Mouse (Mus musculus) hindbrain, embryonic 12.5 days (tissue): Measurements from ENCODE around the gene Bmp2k. TPM values are rescaled to one million over a fixed set of nuclear protein-coding genes. Genes with fewer than 3 reads are reported as not detected.

Source experiments
- ATAC-seq: fragments of 200-750 bp; cut with Nextera tagmentation; 2 replicates; pipeline ENCODE4 v1.8.0; 2017; ENCODE audit warnings: moderate TSS enrichment; ENCODE audit not compliant: low FRiP score
- H3K27ac ChIP-seq: fragments of 300-500 bp; sonication (generic); 2 replicates; pipeline ENCODE4 v1.5.1; 2016; ENCODE audit warnings: mild to moderate bottlenecking
- H3K27me3 ChIP-seq: fragments of 300-500 bp; sonication (generic); 2 replicates; pipeline ENCODE4 v1.6.1; 2016; ENCODE audit warnings: mild to moderate bottlenecking
- H3K36me3 ChIP-seq: fragments of 300-500 bp; sonication (generic); 2 replicates; pipeline ENCODE4 v1.6.1; 2016; ENCODE audit warnings: mild to moderate bottlenecking
- H3K4me1 ChIP-seq: fragments of 300-500 bp; sonication (generic); 2 replicates; pipeline ENCODE4 v1.6.1; 2016
- H3K4me2 ChIP-seq: fragments of 300-500 bp; sonication (generic); replicated peaks from 2 replicates; pipeline ENCODE4 v1.6.1; 2016; ENCODE audit warnings: mild to moderate bottlenecking
- H3K4me3 ChIP-seq: fragments of 300-500 bp; sonication (generic); 2 replicates; pipeline ENCODE4 v1.5.1; 2016; ENCODE audit warnings: mild to moderate bottlenecking
- H3K9ac ChIP-seq: fragments of 300-500 bp; sonication (generic); 2 replicates; pipeline ENCODE4 v1.6.1; 2016; ENCODE audit warnings: mild to moderate bottlenecking, moderate library complexity
- H3K9me3 ChIP-seq: fragments of 300-500 bp; sonication (generic); replicated peaks from 2 replicates; pipeline ENCODE4 v1.6.1; 2016; ENCODE audit warnings: mild to moderate bottlenecking
- WGBS: fragments of 180-500 bp; shearing (Covaris S2); methylation state at CpG from one replicate; pipeline ENCODE4 v1.1.7; 2016; 5-methylcytosine and 5-hydroxymethylcytosine counted together
- polyA plus RNA-seq: library from polyadenylated mRNA; unstranded; fragments of >200 nt; fragmentation: Nextera tagmentation; extraction: Ambion mirVana; gene quantifications from 2 replicates; pipeline ENCODE4 v1.2.1, GENCODE M21; 2016

Bmp2k gene
- 12.8 and 15.2 TPM in 2 replicates for polyA plus RNA-seq

GRCm38 (mm10) chr5:96997310-96997801 lies at the start of gene Bmp2k:
Bmp2k (plus strand) TSS chr5:96997689.
- WGBS = under 1% methylated on average over 50 of the region's 78 CpGs
- H3K27me3 ChIP-seq = no peaks in the 10 kb centered on the region
- H3K36me3 ChIP-seq = no peaks in the 10 kb centered on the region
- peak within 1 kb of the TSS; percentile 89 for H3K9ac ChIP-seq
- H3K4me1 ChIP-seq = peaks cover 24% of the 10 kb centered on the region
- H3K4me2 ChIP-seq = peak within 1 kb of the TSS; percentile 79
- peak within 1 kb of the TSS; percentile 79 for H3K4me3 ChIP-seq
- H3K27ac ChIP-seq = peak within 1 kb of the TSS; percentile 95
- no peaks in the 10 kb centered on the region for H3K9me3 ChIP-seq
- ATAC-seq = peak; percentile 97

GRCm38 (mm10) chr5:96948856-96949527 lies 48.5 kb upstream of the Bmp2k start:
- H3K27ac ChIP-seq = no peak overlapping the region
- no peaks in the 10 kb centered on the region for H3K9me3 ChIP-seq
- H3K27me3 ChIP-seq = no peaks in the 10 kb centered on the region
- no peak overlapping the region for H3K4me2 ChIP-seq
- 85% methylated on average over 13 of the region's 13 CpGs for WGBS
- no peak overlapping the region for H3K9ac ChIP-seq
- no peak for ATAC-seq
- H3K4me3 ChIP-seq = no peak overlapping the region
- H3K4me1 ChIP-seq = no peaks in the 10 kb centered on the region
- no peaks in the 10 kb centered on the region for H3K36me3 ChIP-seq

- H3K27me3 ChIP-seq = no peaks in the 10 kb centered on the region
- H3K4me2 ChIP-seq = no peak overlapping the region
- WGBS = 91% methylated on average over 13 of the region's 13 CpGs
- H3K9ac ChIP-seq = no peak overlapping the region
- no peak overlapping the region for H3K27ac ChIP-seq
- no peak overlapping the region for H3K4me3 ChIP-seq
- H3K4me1 ChIP-seq = no peaks in the 10 kb centered on the region
- ATAC-seq = no peak
- no peaks in the 10 kb centered on the region for H3K36me3 ChIP-seq
- no peaks in the 10 kb centered on the region for H3K9me3 ChIP-seq
Measured at GRCm38 (mm10) chr5:96949839-96950666, 47.4 kb upstream of the Bmp2k start.

- H3K4me1 ChIP-seq = no peaks in the 10 kb centered on the region
- WGBS = 69% methylated on average over 10 of the region's 10 CpGs
- H3K27me3 ChIP-seq = no peaks in the 10 kb centered on the region
- no peak for ATAC-seq
- no peak overlapping the region for H3K4me2 ChIP-seq
- no peak overlapping the region for H3K27ac ChIP-seq
- no peak overlapping the region for H3K9ac ChIP-seq
- H3K4me3 ChIP-seq = no peak overlapping the region
- H3K9me3 ChIP-seq = no peaks in the 10 kb centered on the region
- no peaks in the 10 kb centered on the region for H3K36me3 ChIP-seq
Measured at GRCm38 (mm10) chr5:96950667-96951492, 46.6 kb upstream of the Bmp2k start.

GRCm38 (mm10) chr5:96951493-96952105 lies 45.9 kb upstream of the Bmp2k start:
- H3K4me1 ChIP-seq = no peaks in the 10 kb centered on the region
- WGBS = 81% methylated on average over 8 of the region's 8 CpGs

GRCm38 (mm10) chr5:96954040-96954439 lies 43.4 kb upstream of the Bmp2k start:
- H3K9ac ChIP-seq = no peak overlapping the region
- ATAC-seq = no peak
- H3K4me1 ChIP-seq = no peaks in the 10 kb centered on the region
- no peaks in the 10 kb centered on the region for H3K36me3 ChIP-seq
- no peaks in the 10 kb centered on the region for H3K9me3 ChIP-seq
- 77% methylated on average over 11 of the region's 11 CpGs for WGBS
- H3K4me2 ChIP-seq = no peak overlapping the region
- no peaks in the 10 kb centered on the region for H3K27me3 ChIP-seq
- no peak overlapping the region for H3K27ac ChIP-seq
- no peak overlapping the region for H3K4me3 ChIP-seq

More at GRCm38 (mm10) chr5:96951493-96952105, 45.9 kb upstream of the Bmp2k start:
- Histone ChIP-seq H3K9me3 (no peaks in the 10 kb centered on the region), H3K36me3 (no peaks in the 10 kb centered on the region), H3K4me2 (no peak overlapping the region), H3K4me3 (no peak overlapping the region), H3K27ac (no peak overlapping the region), H3K27me3 (no peaks in the 10 kb centered on the region), H3K9ac (no peak overlapping the region)
- no peak for ATAC-seq

- Histone ChIP-seq H3K9me3 (no peaks in the 10 kb centered on the region), H3K4me2 (no peak overlapping the region), H3K36me3 (no peaks in the 10 kb centered on the region), H3K27ac (no peak overlapping the region), H3K27me3 (no peaks in the 10 kb centered on the region), H3K4me1 (no peaks in the 10 kb centered on the region), H3K9ac (no peak overlapping the region), H3K4me3 (no peak overlapping the region)
- ATAC-seq = no peak
- 78% methylated on average over 10 of the region's 10 CpGs for WGBS
Measured at GRCm38 (mm10) chr5:96954466-96955027, 42.9 kb upstream of the Bmp2k start.

GRCm38 (mm10) chr5:96956926-96957325 lies 40.6 kb upstream of the Bmp2k start:
- Histone ChIP-seq H3K4me2 (no peak overlapping the region), H3K27ac (no peak overlapping the region), H3K4me3 (no peak overlapping the region), H3K9me3 (no peaks in the 10 kb centered on the region), H3K36me3 (no peaks in the 10 kb centered on the region), H3K4me1 (no peaks in the 10 kb centered on the region), H3K27me3 (no peaks in the 10 kb centered on the region), H3K9ac (no peak overlapping the region)
- 44% methylated on average over 3 of the region's 3 CpGs for WGBS
- no peak for ATAC-seq

- ATAC-seq = no peak
- WGBS = 83% methylated on average over 5 of the region's 5 CpGs
Measured at GRCm38 (mm10) chr5:96961122-96961521, 36.4 kb upstream of the Bmp2k start.

GRCm38 (mm10) chr5:96961852-96962251 lies 35.6 kb upstream of the Bmp2k start:
- no peak overlapping the region for H3K4me2 ChIP-seq
- H3K27ac ChIP-seq = no peak overlapping the region
- H3K4me1 ChIP-seq = peaks cover 9% of the 10 kb centered on the region
- no peak overlapping the region for H3K9ac ChIP-seq
- no peaks in the 10 kb centered on the region for H3K36me3 ChIP-seq
- H3K4me3 ChIP-seq = no peak overlapping the region
- H3K27me3 ChIP-seq = no peaks in the 10 kb centered on the region
- H3K9me3 ChIP-seq = no peaks in the 10 kb centered on the region
- no peak for ATAC-seq

More at GRCm38 (mm10) chr5:96961122-96961521, 36.4 kb upstream of the Bmp2k start:
- Histone ChIP-seq H3K9me3 (no peaks in the 10 kb centered on the region), H3K36me3 (no peaks in the 10 kb centered on the region), H3K27ac (no peak overlapping the region), H3K4me1 (peaks cover 9% of the 10 kb centered on the region), H3K27me3 (no peaks in the 10 kb centered on the region), H3K9ac (no peak overlapping the region), H3K4me3 (no peak overlapping the region), H3K4me2 (no peak overlapping the region)

- Histone ChIP-seq H3K9me3 (no peaks in the 10 kb centered on the region), H3K9ac (no peak overlapping the region), H3K4me3 (no peak overlapping the region), H3K36me3 (no peaks in the 10 kb centered on the region), H3K4me1 (peaks cover 9% of the 10 kb centered on the region), H3K27me3 (no peaks in the 10 kb centered on the region), H3K4me2 (no peak overlapping the region), H3K27ac (no peak overlapping the region)
- 77% methylated on average over 8 of the region's 8 CpGs for WGBS
- ATAC-seq = no peak
Measured at GRCm38 (mm10) chr5:96962252-96962933, 35.1 kb upstream of the Bmp2k start.
